In genomic region chr17:29499511-29499910, GRCm38 (mm10) we compare ENCODE assay signal across 25 mouse cellular contexts. TPM values are rescaled to one million over a fixed set of nuclear protein-coding genes. Genes with fewer than 3 reads are reported as not detected.
DNase-seq lines count a peak whose midpoint lies in the region; ATAC-seq and TF ChIP-seq lines count a peak whose summit lies in the region.
"Had no signal": no experiment of that assay in that cellular context is flagged by ENCODE, and none has a peak within 500 bp of the region (broad histone marks: within the 10 kb centered on the region; RNA-seq: fewer than 3 reads in every experiment).

No protein-coding gene starts in this region.

- H3K4me3 ChIP-seq in heart, embryonic 11.5 days (ENCODE audit: low read depth, low read length): no peak overlapping the region
- H3K4me3 ChIP-seq in liver, postnatal 0 days (ENCODE audit: low read depth, low read length): no peak overlapping the region
- no peak overlapping the region for H3K4me3 ChIP-seq in hindbrain, embryonic 10.5 days
- H3K4me3 ChIP-seq: hindbrain, embryonic 13.5 days; limb, embryonic 15.5 days; myocyte had no signal

- ATAC-seq in heart, embryonic 11.5 days (replicated peaks; ENCODE audit: insufficient number of reproducible peaks, low FRiP score, low TSS enrichment): 0 out of 2 replicates have a peak, but pooled peaks have one; percentile 60
- ATAC-seq in liver, postnatal 0 days: peak; percentile 30
- ATAC-seq: forebrain, embryonic 14.5 days had no signal

- H3K36me3 ChIP-seq in heart, embryonic 11.5 days (ENCODE audit: control insufficient read depth, insufficient read depth, low read length): peaks cover 5% of the 10 kb centered on the region
- H3K36me3 ChIP-seq in liver, postnatal 0 days (replicated peaks; ENCODE audit: insufficient read depth, low read length): peaks cover 10% of the 10 kb centered on the region
- H3K36me3 ChIP-seq in hindbrain, embryonic 10.5 days: peaks cover 19% of the 10 kb centered on the region

- H3K4me1 ChIP-seq in heart, embryonic 11.5 days (ENCODE audit: control insufficient read depth, insufficient read depth, low read length): peaks cover 14% of the 10 kb centered on the region
- H3K4me1 ChIP-seq in liver, postnatal 0 days (ENCODE audit: insufficient read depth): peaks cover 63% of the 10 kb centered on the region
- H3K4me1 ChIP-seq in hindbrain, embryonic 10.5 days (replicated peaks): peaks cover 22% of the 10 kb centered on the region

- no peaks in the 10 kb centered on the region for H3K27me3 ChIP-seq in heart, embryonic 11.5 days (ENCODE audit: control insufficient read depth, insufficient read depth, low read length)
- no peaks in the 10 kb centered on the region for H3K27me3 ChIP-seq in liver, postnatal 0 days (ENCODE audit: insufficient read depth, low read length)
- peaks cover 14% of the 10 kb centered on the region for H3K27me3 ChIP-seq in hindbrain, embryonic 10.5 days (ENCODE audit: insufficient read depth, poor library complexity, severe bottlenecking)
- H3K27me3 ChIP-seq: limb, embryonic 15.5 days had no signal

- H3K27ac ChIP-seq in heart, embryonic 11.5 days (ENCODE audit: low read depth, low read length): peak overlapping the region; percentile 86
- peak overlapping the region; percentile 84 for H3K27ac ChIP-seq in liver, postnatal 0 days (ENCODE audit: low read depth)
- H3K27ac ChIP-seq in hindbrain, embryonic 10.5 days: no peak overlapping the region
- H3K27ac ChIP-seq: hindbrain, embryonic 13.5 days; limb, embryonic 15.5 days had no signal

- no peak overlapping the region for H3K4me2 ChIP-seq in heart, embryonic 11.5 days
- peak overlapping the region; percentile 56; the same call in 1 of the 2 replicates for H3K4me2 ChIP-seq in liver, postnatal 0 days (ENCODE audit: low read depth, low read length)
- H3K4me2 ChIP-seq: hindbrain, embryonic 13.5 days; limb, embryonic 15.5 days had no signal

- peak; percentile 93 for TF ChIP-seq EP300 in liver, postnatal 0 days (IDR thresholded peaks at IDR 0.05; ENCODE audit: low read depth)

- WGBS in heart, embryonic 11.5 days (ENCODE audit: insufficient replicate concordance): 62% methylated on average over 6 of the region's 6 CpGs
- WGBS in liver, postnatal 0 days (ENCODE audit: insufficient replicate concordance): 34% methylated on average over 6 of the region's 6 CpGs
- WGBS in hindbrain, embryonic 10.5 days: 72% methylated on average over 6 of the region's 6 CpGs

- H3K9ac ChIP-seq in heart, embryonic 11.5 days (ENCODE audit: low read depth, low read length): peak overlapping the region; percentile 12; the same call in 1 of the 2 replicates
- H3K9ac ChIP-seq in liver, postnatal 0 days (replicated peaks): peak overlapping the region; percentile 49
- H3K9ac ChIP-seq: hindbrain, embryonic 13.5 days; limb, embryonic 15.5 days had no signal

- 0 out of 2 replicates have a peak, but pooled peaks have one; percentile 12 for TF ChIP-seq CTCF in liver, postnatal 0 days (IDR thresholded peaks at IDR 0.05; ENCODE audit: low read depth)

- no peaks in the 10 kb centered on the region for H3K9me3 ChIP-seq in heart, embryonic 11.5 days (replicated peaks; ENCODE audit: control insufficient read depth, low read length)
- no peaks in the 10 kb centered on the region for H3K9me3 ChIP-seq in liver, postnatal 0 days (ENCODE audit: low read length)
- H3K9me3 ChIP-seq in hindbrain, embryonic 10.5 days: no peaks in the 10 kb centered on the region
- H3K9me3 ChIP-seq: hindbrain, embryonic 13.5 days; limb, embryonic 15.5 days had no signal

- DNase-seq in heart, adult 9 months (ENCODE audit: low spot score in 2 of 2): no peak
- DNase-seq in c-Kit-negative CD71-positive TER-119-positive erythroid progenitor cells, embryonic 14.5 days (ENCODE audit: low read depth, low spot score): peak; percentile 89
- peak; percentile 85 for DNase-seq in liver
- peak; percentile 62 for DNase-seq in liver, postnatal 0 days
- no peak for DNase-seq in urinary bladder, adult 18-20 months (ENCODE audit: low spot score in 2 of 2)
- no peak for DNase-seq in hindbrain, embryonic 10.5 days (ENCODE audit: low spot score)
- DNase-seq: adrenal gland, postnatal 36 days; cerebellum, postnatal 10 days; gastrocnemius, postnatal 14 days; heart, adult 18-20 months; heart, postnatal 14 days; kidney, adult 9 months; kidney, postnatal 25 days; lung, postnatal 10 days; midbrain, embryonic 14.5 days; thymus, adult 18-20 months had no signal

RNA-seq across cellular contexts. Expression of gene Pim1, which starts 9.0 kb away (rescaled TPM):
- polyA plus RNA-seq in heart, embryonic 11.5 days (2014; fragmentation: Nextera tagmentation; extraction: Ambion mirVana): 23.5 and 27.3 TPM in 2 replicates
- polyA plus RNA-seq in liver, postnatal 0 days (2015; fragmentation: Nextera tagmentation; extraction: Ambion mirVana): 35.6 and 57.1 TPM in 2 replicates
- polyA plus RNA-seq in hindbrain, embryonic 10.5 days (2016; fragmentation: Nextera tagmentation; extraction: Ambion mirVana): 25.0 and 30.5 TPM in 2 replicates

RNA-seq across cellular contexts. Expression of gene Gm17657, which starts 49.9 kb away (rescaled TPM):
- polyA plus RNA-seq in heart, embryonic 11.5 days (2014; fragmentation: Nextera tagmentation; extraction: Ambion mirVana): not detected in 2 replicates
- not detected in 2 replicates for polyA plus RNA-seq in liver, postnatal 0 days (2015; fragmentation: Nextera tagmentation; extraction: Ambion mirVana)
- not detected in 2 replicates for polyA plus RNA-seq in hindbrain, embryonic 10.5 days (2016; fragmentation: Nextera tagmentation; extraction: Ambion mirVana)
- polyA plus RNA-seq: forebrain, embryonic 14.5 days; G1E; hindbrain, embryonic 13.5 days; intestine, embryonic 14.5 days; limb, embryonic 15.5 days; midbrain, embryonic 14.5 days; myocyte; neural tube, embryonic 14.5 days; stomach, embryonic 14.5 days had no signal

RNA-seq across cellular contexts. Expression of gene Tbc1d22b, which starts 50.1 kb away (rescaled TPM):
- 10.0 and 12.0 TPM in 2 replicates for polyA plus RNA-seq in heart, embryonic 11.5 days (2014; fragmentation: Nextera tagmentation; extraction: Ambion mirVana)
- polyA plus RNA-seq in liver, postnatal 0 days (2015; fragmentation: Nextera tagmentation; extraction: Ambion mirVana): 1.9 and 2.1 TPM in 2 replicates
- polyA plus RNA-seq in hindbrain, embryonic 10.5 days (2016; fragmentation: Nextera tagmentation; extraction: Ambion mirVana): 20.5 and 21.3 TPM in 2 replicates

RNA-seq across cellular contexts. Expression of gene Tmem217, which starts 52.7 kb away (rescaled TPM):
- 0.13 and 0.32 TPM in 2 replicates for polyA plus RNA-seq in heart, embryonic 11.5 days (2014; fragmentation: Nextera tagmentation; extraction: Ambion mirVana)
- not detected in 2 replicates for polyA plus RNA-seq in liver, postnatal 0 days (2015; fragmentation: Nextera tagmentation; extraction: Ambion mirVana)
- 1.3 and 2.5 TPM in 2 replicates for polyA plus RNA-seq in hindbrain, embryonic 10.5 days (2016; fragmentation: Nextera tagmentation; extraction: Ambion mirVana)
- polyA plus RNA-seq: forebrain, embryonic 14.5 days; G1E; myocyte had no signal

Comparison
In these comparisons a context has a peak if more than half of its experiments do, and no peak if none do; other contexts are left out.
1. DNase-seq: peak in c-Kit-negative CD71-positive TER-119-positive erythroid progenitor cells, embryonic 14.5 days (single experiment), liver (single experiment) and liver, postnatal 0 days (single experiment); none in heart, adult 9 months (0 of 2), urinary bladder, adult 18-20 months (0 of 2) and hindbrain, embryonic 10.5 days (single experiment).